14 mouse cellular contexts compared by ENCODE assay signal in the genomic region with DNA sequence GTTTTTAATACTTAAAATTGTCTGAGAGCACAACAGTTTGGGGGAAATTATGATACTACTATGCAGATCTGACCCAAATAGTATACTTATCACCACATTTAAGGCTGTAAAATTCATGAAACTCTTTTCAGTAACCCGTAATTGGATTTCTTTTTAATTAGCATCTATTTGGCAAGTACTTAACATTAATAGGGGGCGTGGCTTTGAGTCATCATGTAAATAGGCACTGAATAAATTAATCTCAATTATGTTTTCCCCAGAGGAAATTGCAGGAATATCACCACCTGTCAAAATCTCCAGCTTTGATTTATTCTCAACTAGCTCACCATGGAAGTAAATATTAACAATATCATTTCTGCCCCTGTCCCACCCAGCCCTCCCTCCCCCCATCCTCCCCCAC. TPM values are rescaled to one million over a fixed set of nuclear protein-coding genes. Genes with fewer than 3 reads are reported as not detected.
DNase-seq lines count a peak whose midpoint lies in the region; ATAC-seq and TF ChIP-seq lines count a peak whose summit lies in the region.
"Had no signal": no experiment of that assay in that cellular context is flagged by ENCODE, and none has a peak within 500 bp of the region (broad histone marks: within the 10 kb centered on the region; RNA-seq: fewer than 3 reads in every experiment).

No protein-coding gene starts in this region.

- ATAC-seq in intestine, embryonic 14.5 days (replicated peaks; ENCODE audit: low FRiP score, low TSS enrichment, low read depth) = no peak
- no peak for ATAC-seq in intestine, postnatal 0 days
- ATAC-seq in embryonic facial prominence, embryonic 15.5 days (ENCODE audit: insufficient number of reproducible peaks, low FRiP score, low TSS enrichment, low read depth) = no peak
- no peak for ATAC-seq in neural tube, embryonic 15.5 days (ENCODE audit: low FRiP score)

- no peak overlapping the region for H3K27ac ChIP-seq in intestine, embryonic 14.5 days (ENCODE audit: low read depth)
- no peak overlapping the region for H3K27ac ChIP-seq in intestine, postnatal 0 days (ENCODE audit: low read depth, low read length)
- no peak overlapping the region for H3K27ac ChIP-seq in embryonic facial prominence, embryonic 15.5 days (replicated peaks)
- H3K27ac ChIP-seq in neural tube, embryonic 15.5 days (replicated peaks) = no peak overlapping the region
- H3K27ac ChIP-seq: limb, embryonic 15.5 days had no signal

- H3K27me3 ChIP-seq in intestine, embryonic 14.5 days (replicated peaks; ENCODE audit: control insufficient read depth, insufficient read depth, low read length) = no peaks in the 10 kb centered on the region
- no peaks in the 10 kb centered on the region for H3K27me3 ChIP-seq in intestine, postnatal 0 days (replicated peaks; ENCODE audit: control insufficient read depth, insufficient read depth, low read length)
- H3K27me3 ChIP-seq in embryonic facial prominence, embryonic 15.5 days = no peaks in the 10 kb centered on the region
- H3K27me3 ChIP-seq in neural tube, embryonic 15.5 days (replicated peaks) = peaks cover 5% of the 10 kb centered on the region; the same call in 1 of the 2 replicates
- H3K27me3 ChIP-seq: CH12.LX; limb, embryonic 15.5 days had no signal

- peak overlapping the region; percentile 100; the same call in 1 of the 2 replicates for H3K9ac ChIP-seq in intestine, embryonic 14.5 days (ENCODE audit: low read length)
- H3K9ac ChIP-seq in intestine, postnatal 0 days (ENCODE audit: low read depth, low read length) = no peak overlapping the region
- H3K9ac ChIP-seq in embryonic facial prominence, embryonic 15.5 days = no peak overlapping the region
- no peak overlapping the region for H3K9ac ChIP-seq in neural tube, embryonic 15.5 days (replicated peaks)
- H3K9ac ChIP-seq: limb, embryonic 15.5 days had no signal

- peak overlapping the region; percentile 91 for H3K4me3 ChIP-seq in intestine, embryonic 14.5 days (ENCODE audit: low read depth, low read length)
- no peak overlapping the region for H3K4me3 ChIP-seq in intestine, postnatal 0 days (ENCODE audit: low read depth, low read length)
- H3K4me3 ChIP-seq in embryonic facial prominence, embryonic 15.5 days (replicated peaks) = no peak overlapping the region
- H3K4me3 ChIP-seq in neural tube, embryonic 15.5 days (replicated peaks) = no peak overlapping the region

- no peak for DNase-seq in intestine, embryonic 14.5 days (ENCODE audit: low spot score)
- DNase-seq in retina, postnatal 1 day = peak; percentile 23
- no peak for DNase-seq in retina, embryonic 14.5 days (ENCODE audit: low spot score)
- no peak for DNase-seq in thymus, postnatal 25 days
- DNase-seq in urinary bladder, postnatal 10 days (ENCODE audit: low spot score) = no peak
- DNase-seq: adrenal gland, adult 8-10 months; cerebellum, postnatal 14 days; kidney, adult 9 months had no signal

- H3K4me2 ChIP-seq in intestine, embryonic 14.5 days (ENCODE audit: low read length) = peak overlapping the region; percentile 93
- H3K4me2 ChIP-seq in intestine, postnatal 0 days (replicated peaks; ENCODE audit: low read depth) = no peak overlapping the region
- H3K4me2 ChIP-seq in embryonic facial prominence, embryonic 15.5 days (replicated peaks) = 0 out of 2 replicates have a peak overlapping the region, but pooled peaks have one; percentile 13
- H3K4me2 ChIP-seq in neural tube, embryonic 15.5 days = peak overlapping the region; percentile 90

- WGBS in intestine, embryonic 14.5 days = 47% methylated on average over 2 of the region's 2 CpGs
- WGBS in intestine, postnatal 0 days = 46% methylated on average over 2 of the region's 2 CpGs
- 70% methylated on average over 2 of the region's 2 CpGs for WGBS in embryonic facial prominence, embryonic 15.5 days
- WGBS in neural tube, embryonic 15.5 days = 41% methylated on average over 2 of the region's 2 CpGs

- H3K9me3 ChIP-seq in intestine, embryonic 14.5 days (ENCODE audit: control insufficient read depth, low read length) = no peaks in the 10 kb centered on the region
- no peaks in the 10 kb centered on the region for H3K9me3 ChIP-seq in intestine, postnatal 0 days (ENCODE audit: control insufficient read depth)
- no peaks in the 10 kb centered on the region for H3K9me3 ChIP-seq in embryonic facial prominence, embryonic 15.5 days (replicated peaks)
- H3K9me3 ChIP-seq in neural tube, embryonic 15.5 days (replicated peaks) = no peaks in the 10 kb centered on the region
- H3K9me3 ChIP-seq: limb, embryonic 15.5 days had no signal

- no peak for TF ChIP-seq CTCF in intestine, postnatal 0 days (IDR thresholded peaks at IDR 0.05; ENCODE audit: low read depth)

- H3K4me1 ChIP-seq in intestine, embryonic 14.5 days (replicated peaks; ENCODE audit: control insufficient read depth, insufficient read depth, low read length) = peaks cover 23% of the 10 kb centered on the region
- no peaks in the 10 kb centered on the region for H3K4me1 ChIP-seq in intestine, postnatal 0 days (replicated peaks; ENCODE audit: control insufficient read depth, insufficient read depth, low read length)
- H3K4me1 ChIP-seq in embryonic facial prominence, embryonic 15.5 days = peaks cover 18% of the 10 kb centered on the region; the same call in 1 of the 2 replicates
- H3K4me1 ChIP-seq in neural tube, embryonic 15.5 days = peaks cover 36% of the 10 kb centered on the region

- H3K36me3 ChIP-seq in intestine, embryonic 14.5 days (ENCODE audit: control insufficient read depth, insufficient read depth, low read length) = peaks cover 40% of the 10 kb centered on the region
- H3K36me3 ChIP-seq in intestine, postnatal 0 days (ENCODE audit: control insufficient read depth, insufficient read depth) = no peaks in the 10 kb centered on the region
- H3K36me3 ChIP-seq in embryonic facial prominence, embryonic 15.5 days = no peaks in the 10 kb centered on the region
- H3K36me3 ChIP-seq in neural tube, embryonic 15.5 days = no peaks in the 10 kb centered on the region

RNA-seq across cellular contexts. Expression of gene Hmga2, which starts 3.7 kb away (rescaled TPM):
- polyA plus RNA-seq in intestine, embryonic 14.5 days (2014; fragmentation: Nextera tagmentation; extraction: Ambion mirVana) = 61.0 and 68.0 TPM in 2 replicates
- polyA plus RNA-seq in intestine, postnatal 0 days (2015; fragmentation: Nextera tagmentation; extraction: Ambion mirVana) = 4.3 TPM in 2 replicates
- 11.1 and 11.5 TPM in 2 replicates for polyA plus RNA-seq in embryonic facial prominence, embryonic 15.5 days (2015; fragmentation: Nextera tagmentation; extraction: Ambion mirVana)
- 3.2 and 7.5 TPM in 2 replicates for polyA plus RNA-seq in neural tube, embryonic 15.5 days (2015; fragmentation: Nextera tagmentation; extraction: Ambion mirVana)
- polyA plus RNA-seq: urinary bladder, adult 2 months had no signal
